In genomic region chr2:151702851-151703190, GRCm38 (mm10) we compare ENCODE assay signal across 8 mouse cellular contexts. TPM values are rescaled to one million over a fixed set of nuclear protein-coding genes. Genes with fewer than 3 reads are reported as not detected.
DNase-seq lines count a peak whose midpoint lies in the region; ATAC-seq and TF ChIP-seq lines count a peak whose summit lies in the region.
"Had no signal": no experiment of that assay in that cellular context is flagged by ENCODE, and none has a peak within 500 bp of the region (broad histone marks: within the 10 kb centered on the region; RNA-seq: fewer than 3 reads in every experiment).

No protein-coding gene starts in this region.

- TF ChIP-seq CTCF in lung, adult 2 months (IDR thresholded peaks at IDR 0.05; ENCODE audit: insufficient read depth, low read length) = no peak

- DNase-seq in lung, adult 2 months = peak; percentile 15
- no peak for DNase-seq in lung, postnatal 14 days
- no peak for DNase-seq in embryonic facial prominence, embryonic 10.5 days (ENCODE audit: low spot score)
- DNase-seq in midbrain, embryonic 14.5 days = peak; percentile 70
- no peak for DNase-seq in spleen, postnatal 4 days (ENCODE audit: low spot score in 2 of 2)
- DNase-seq in adrenal gland, adult (ENCODE audit: inconsistent age in 2 of 2, low spot score in 1 of 2) = no peak

- peak overlapping the region; percentile 94 for H3K9ac ChIP-seq in hindbrain, embryonic 13.5 days
- peak overlapping the region; percentile 94 for H3K9ac ChIP-seq in midbrain, embryonic 14.5 days (replicated peaks; ENCODE audit: low read length)

- no peak for TF ChIP-seq POLR2A in lung, adult 2 months (IDR thresholded peaks at IDR 0.05; ENCODE audit: borderline replicate concordance, extremely low read depth, low read depth, low read length)

- WGBS in lung, adult 2 months = 4% methylated on average over 17 of the region's 17 CpGs
- WGBS in embryonic facial prominence, embryonic 10.5 days = 4% methylated on average over 17 of the region's 17 CpGs
- 1% methylated on average over 17 of the region's 17 CpGs for WGBS in hindbrain, embryonic 13.5 days
- 2% methylated on average over 17 of the region's 17 CpGs for WGBS in midbrain, embryonic 14.5 days

- peak overlapping the region; percentile 82 for H3K27ac ChIP-seq in embryonic facial prominence, embryonic 10.5 days (replicated peaks)
- H3K27ac ChIP-seq in hindbrain, embryonic 13.5 days = peak overlapping the region; percentile 83
- peak overlapping the region; percentile 81 for H3K27ac ChIP-seq in midbrain, embryonic 14.5 days (replicated peaks; ENCODE audit: low read depth, low read length)

- ATAC-seq in hindbrain, embryonic 13.5 days (ENCODE audit: low FRiP score) = peak; percentile 57
- peak; percentile 53 for ATAC-seq in midbrain, embryonic 14.5 days (ENCODE audit: low FRiP score, low TSS enrichment)

- H3K36me3 ChIP-seq in embryonic facial prominence, embryonic 10.5 days (replicated peaks) = no peaks in the 10 kb centered on the region; the same call in 1 of the 2 replicates
- H3K36me3 ChIP-seq in hindbrain, embryonic 13.5 days = peaks cover 24% of the 10 kb centered on the region
- peaks cover 17% of the 10 kb centered on the region for H3K36me3 ChIP-seq in midbrain, embryonic 14.5 days (ENCODE audit: control insufficient read depth, insufficient read depth, low read length)

- peak overlapping the region; percentile 90 for H3K4me2 ChIP-seq in hindbrain, embryonic 13.5 days
- H3K4me2 ChIP-seq in midbrain, embryonic 14.5 days (ENCODE audit: low read length) = peak overlapping the region; percentile 91

- H3K4me1 ChIP-seq in lung, adult 2 months (ENCODE audit: control insufficient read depth, insufficient read depth, low read length) = no peaks in the 10 kb centered on the region; the same call in 1 of the 2 replicates
- H3K4me1 ChIP-seq in embryonic facial prominence, embryonic 10.5 days = peaks cover 18% of the 10 kb centered on the region
- H3K4me1 ChIP-seq in hindbrain, embryonic 13.5 days (replicated peaks) = peaks cover 33% of the 10 kb centered on the region
- H3K4me1 ChIP-seq in midbrain, embryonic 14.5 days (ENCODE audit: control insufficient read depth, insufficient read depth, low read length) = peaks cover 18% of the 10 kb centered on the region

- H3K4me3 ChIP-seq in lung, adult 2 months (replicated peaks; ENCODE audit: extremely low read depth, low read depth, low read length) = no peak overlapping the region
- H3K4me3 ChIP-seq in embryonic facial prominence, embryonic 10.5 days = peak overlapping the region; percentile 79
- H3K4me3 ChIP-seq in hindbrain, embryonic 13.5 days = peak overlapping the region; percentile 85
- H3K4me3 ChIP-seq in midbrain, embryonic 14.5 days (replicated peaks; ENCODE audit: low read depth, low read length) = peak overlapping the region; percentile 84
- H3K4me3 ChIP-seq: erythroblast, embryonic 14.5 days had no signal

- no peaks in the 10 kb centered on the region for H3K9me3 ChIP-seq in embryonic facial prominence, embryonic 10.5 days
- no peaks in the 10 kb centered on the region for H3K9me3 ChIP-seq in hindbrain, embryonic 13.5 days
- H3K9me3 ChIP-seq in midbrain, embryonic 14.5 days (ENCODE audit: control insufficient read depth, low read length) = no peaks in the 10 kb centered on the region

- peaks cover 71% of the 10 kb centered on the region for H3K27me3 ChIP-seq in embryonic facial prominence, embryonic 10.5 days (replicated peaks; ENCODE audit: low read depth, poor library complexity, severe bottlenecking)
- H3K27me3 ChIP-seq in hindbrain, embryonic 13.5 days = peaks cover 19% of the 10 kb centered on the region; the same call in 1 of the 2 replicates
- no peaks in the 10 kb centered on the region; the same call in 1 of the 2 replicates for H3K27me3 ChIP-seq in midbrain, embryonic 14.5 days (ENCODE audit: control insufficient read depth, insufficient read depth, low read length)

RNA-seq across cellular contexts. Expression of gene Tmem74b, which starts 1.0 kb away (rescaled TPM):
- 0.29 and 0.32 TPM in 2 replicates for polyA plus RNA-seq in lung, adult 2 months (2012; rRNA removed)
- polyA plus RNA-seq in embryonic facial prominence, embryonic 10.5 days (2016; fragmentation: Nextera tagmentation; extraction: Ambion mirVana) = 2.3 and 3.1 TPM in 2 replicates
- 20.6 and 22.1 TPM in 2 replicates for polyA plus RNA-seq in hindbrain, embryonic 13.5 days (2015; fragmentation: Nextera tagmentation; extraction: Ambion mirVana)
- 20.7 and 25.0 TPM in 2 replicates for polyA plus RNA-seq in midbrain, embryonic 14.5 days (2014; fragmentation: Nextera tagmentation; extraction: Ambion mirVana)
- polyA plus RNA-seq: erythroblast, embryonic 14.5 days had no signal

RNA-seq across cellular contexts. Expression of gene Rad21l, which starts 34.5 kb away (rescaled TPM):
- polyA plus RNA-seq in lung, adult 2 months (2012; rRNA removed) = not detected in 2 replicates
- polyA plus RNA-seq in embryonic facial prominence, embryonic 10.5 days (2016; fragmentation: Nextera tagmentation; extraction: Ambion mirVana) = not detected in 2 replicates
- polyA plus RNA-seq in hindbrain, embryonic 13.5 days (2015; fragmentation: Nextera tagmentation; extraction: Ambion mirVana) = 0.19 TPM in 1 of 2 replicates, not detected in the other
- 0.13 TPM in 1 of 2 replicates, not detected in the other for polyA plus RNA-seq in midbrain, embryonic 14.5 days (2014; fragmentation: Nextera tagmentation; extraction: Ambion mirVana)
- polyA plus RNA-seq: erythroblast, embryonic 14.5 days had no signal

RNA-seq across cellular contexts. Expression of gene Psmf1, which starts 41.2 kb away (rescaled TPM):
- 31.0 and 41.1 TPM in 2 replicates for polyA plus RNA-seq in lung, adult 2 months (2012; rRNA removed)
- 53.7 and 58.9 TPM in 2 replicates for polyA plus RNA-seq in embryonic facial prominence, embryonic 10.5 days (2016; fragmentation: Nextera tagmentation; extraction: Ambion mirVana)
- 57.7 and 60.8 TPM in 2 replicates for polyA plus RNA-seq in hindbrain, embryonic 13.5 days (2015; fragmentation: Nextera tagmentation; extraction: Ambion mirVana)
- polyA plus RNA-seq in midbrain, embryonic 14.5 days (2014; fragmentation: Nextera tagmentation; extraction: Ambion mirVana) = 64.8 and 69.1 TPM in 2 replicates

Comparison
In these comparisons a context has a peak if more than half of its experiments do, and no peak if none do; other contexts are left out.
1. DNase-seq: peak in lung, adult 2 months (single experiment) and midbrain, embryonic 14.5 days (single experiment); none in lung, postnatal 14 days (single experiment), embryonic facial prominence, embryonic 10.5 days (single experiment), spleen, postnatal 4 days (0 of 2) and adrenal gland, adult (0 of 2).
2. Peak in every context shown above with its lines, with median percentiles within 50 percentile points of each other: H3K27ac ChIP-seq.